Mouse (Mus musculus): ENCODE data around the gene Hoxa6. TPM values are rescaled to one million over a fixed set of nuclear protein-coding genes. Genes with fewer than 3 reads are reported as not detected.

The Hoxa6 gene
- polyA plus RNA-seq, 1 experiment from 2014 or later: not detected

GRCm38 (mm10) chr6:52208868-52209684 is 554 bp upstream of the Hoxa6 start:
- H3K9ac ChIP-seq (ENCODE audit: low read length): no peak overlapping the region
- 7% methylated on average over 18 of the region's 18 CpGs for WGBS

GRCm38 (mm10) chr6:52207684-52207976 is 892 bp downstream of the Hoxa6 start:
- H3K9ac ChIP-seq (ENCODE audit: low read length): no peak overlapping the region
- no peaks in the 10 kb centered on the region for H3K9me3 ChIP-seq (ENCODE audit: control insufficient read depth, low read length)
- H3K27me3 ChIP-seq (ENCODE audit: control insufficient read depth, insufficient read depth, low read length): peaks cover 100% of the 10 kb centered on the region
- H3K4me2 ChIP-seq (ENCODE audit: low read length): no peak overlapping the region
- H3K4me1 ChIP-seq (ENCODE audit: control insufficient read depth in 2 of 2, insufficient read depth in 2 of 2, low read length in 2 of 2): peaks cover 5 to 19% of the 10 kb centered on the region in 2 experiments; a peak in 3 of 4 replicates
- ATAC-seq (ENCODE audit: insufficient number of reproducible peaks, insufficient read depth, low FRiP score, low read depth): no peak
- H3K27ac ChIP-seq (replicated peaks in 1 of 2; ENCODE audit: control insufficient read depth in 1 of 2, insufficient read depth in 1 of 2, low read depth in 2 of 2, low read length in 2 of 2): no peak overlapping the region
- H3K4me3 ChIP-seq (ENCODE audit: control insufficient read depth in 1 of 2, insufficient read depth in 1 of 2, low read depth in 1 of 2, low read length in 2 of 2): no peak overlapping the region
- no peaks in the 10 kb centered on the region for H3K36me3 ChIP-seq (ENCODE audit: control insufficient read depth, insufficient read depth, low read length)

More at GRCm38 (mm10) chr6:52208868-52209684, 554 bp upstream of the Hoxa6 start:
- Histone ChIP-seq H3K9me3 (ENCODE audit: control insufficient read depth, low read length) (no peaks in the 10 kb centered on the region), H3K27me3 (ENCODE audit: control insufficient read depth, insufficient read depth, low read length) (peaks cover 100% of the 10 kb centered on the region), H3K4me3 (ENCODE audit: control insufficient read depth in 1 of 2, insufficient read depth in 1 of 2, low read depth in 1 of 2, low read length in 2 of 2) (peak overlapping the region in 1 of 2 experiments; percentile 12; a peak in 1 of 4 replicates), H3K36me3 (ENCODE audit: control insufficient read depth, insufficient read depth, low read length) (no peaks in the 10 kb centered on the region), H3K27ac (replicated peaks in 1 of 2; ENCODE audit: control insufficient read depth in 1 of 2, insufficient read depth in 1 of 2, low read depth in 2 of 2, low read length in 2 of 2) (no peak overlapping the region), H3K4me1 (ENCODE audit: control insufficient read depth in 2 of 2, insufficient read depth in 2 of 2, low read length in 2 of 2) (peaks cover 5 to 15% of the 10 kb centered on the region in 2 experiments; a peak in 3 of 4 replicates), H3K4me2 (ENCODE audit: low read length) (peak overlapping the region; percentile 14; the same call in 1 of the 2 replicates)
- ATAC-seq (ENCODE audit: insufficient number of reproducible peaks, insufficient read depth, low FRiP score, low read depth): no peak

- H3K27me3 ChIP-seq (ENCODE audit: control insufficient read depth, insufficient read depth, low read length): peaks cover 100% of the 10 kb centered on the region
- WGBS: 6% methylated on average over 4 of the region's 4 CpGs
- H3K4me2 ChIP-seq (ENCODE audit: low read length): no peak overlapping the region
- H3K4me3 ChIP-seq (ENCODE audit: control insufficient read depth in 1 of 2, insufficient read depth in 1 of 2, low read depth in 1 of 2, low read length in 2 of 2): no peak overlapping the region
- ATAC-seq (ENCODE audit: insufficient number of reproducible peaks, insufficient read depth, low FRiP score, low read depth): no peak
- H3K9ac ChIP-seq (ENCODE audit: low read length): no peak overlapping the region
- H3K27ac ChIP-seq (replicated peaks in 1 of 2; ENCODE audit: control insufficient read depth in 1 of 2, insufficient read depth in 1 of 2, low read depth in 2 of 2, low read length in 2 of 2): no peak overlapping the region
- H3K9me3 ChIP-seq (ENCODE audit: control insufficient read depth, low read length): no peaks in the 10 kb centered on the region
- H3K4me1 ChIP-seq (ENCODE audit: control insufficient read depth in 2 of 2, insufficient read depth in 2 of 2, low read length in 2 of 2): peaks cover 5 to 19% of the 10 kb centered on the region in 2 experiments; a peak in 3 of 4 replicates
- H3K36me3 ChIP-seq (ENCODE audit: control insufficient read depth, insufficient read depth, low read length): no peaks in the 10 kb centered on the region
These were observed 1.4 kb downstream of the Hoxa6 start for GRCm38 (mm10) chr6:52206882-52207683.

GRCm38 (mm10) chr6:52205638-52206621 is 2.6 kb downstream of the Hoxa6 start:
- Histone ChIP-seq H3K27ac (replicated peaks in 1 of 2; ENCODE audit: control insufficient read depth in 1 of 2, insufficient read depth in 1 of 2, low read depth in 2 of 2, low read length in 2 of 2) (no peak overlapping the region), H3K9me3 (ENCODE audit: control insufficient read depth, low read length) (no peaks in the 10 kb centered on the region), H3K36me3 (ENCODE audit: control insufficient read depth, insufficient read depth, low read length) (no peaks in the 10 kb centered on the region), H3K9ac (ENCODE audit: low read length) (no peak overlapping the region), H3K4me2 (ENCODE audit: low read length) (no peak overlapping the region), H3K27me3 (ENCODE audit: control insufficient read depth, insufficient read depth, low read length) (peaks cover 100% of the 10 kb centered on the region), H3K4me1 (ENCODE audit: control insufficient read depth in 2 of 2, insufficient read depth in 2 of 2, low read length in 2 of 2) (peaks cover 2 to 19% of the 10 kb centered on the region in 2 experiments; a peak in 3 of 4 replicates), H3K4me3 (ENCODE audit: control insufficient read depth in 1 of 2, insufficient read depth in 1 of 2, low read depth in 1 of 2, low read length in 2 of 2) (no peak overlapping the region)
- no peak for ATAC-seq (ENCODE audit: insufficient number of reproducible peaks, insufficient read depth, low FRiP score, low read depth)
- 2% methylated on average over 55 of the region's 55 CpGs for WGBS

- 3% methylated on average over 14 of the region's 14 CpGs for WGBS
- no peaks in the 10 kb centered on the region for H3K36me3 ChIP-seq (ENCODE audit: control insufficient read depth, insufficient read depth, low read length)
- no peak overlapping the region for H3K9ac ChIP-seq (ENCODE audit: low read length)
- peaks cover 100% of the 10 kb centered on the region for H3K27me3 ChIP-seq (ENCODE audit: control insufficient read depth, insufficient read depth, low read length)
- H3K4me2 ChIP-seq (ENCODE audit: low read length): no peak overlapping the region
- peaks cover 2 to 19% of the 10 kb centered on the region in 2 experiments; a peak in 3 of 4 replicates for H3K4me1 ChIP-seq (ENCODE audit: control insufficient read depth in 2 of 2, insufficient read depth in 2 of 2, low read length in 2 of 2)
- ATAC-seq (ENCODE audit: insufficient number of reproducible peaks, insufficient read depth, low FRiP score, low read depth): no peak
- no peak overlapping the region for H3K27ac ChIP-seq (replicated peaks in 1 of 2; ENCODE audit: control insufficient read depth in 1 of 2, insufficient read depth in 1 of 2, low read depth in 2 of 2, low read length in 2 of 2)
- no peaks in the 10 kb centered on the region for H3K9me3 ChIP-seq (ENCODE audit: control insufficient read depth, low read length)
- H3K4me3 ChIP-seq (ENCODE audit: control insufficient read depth in 1 of 2, insufficient read depth in 1 of 2, low read depth in 1 of 2, low read length in 2 of 2): no peak overlapping the region
These were observed 3.3 kb downstream of the Hoxa6 start for GRCm38 (mm10) chr6:52205221-52205620.

- H3K9me3 ChIP-seq (ENCODE audit: control insufficient read depth, low read length): no peaks in the 10 kb centered on the region
- H3K4me2 ChIP-seq (ENCODE audit: low read length): peak within 1 kb of the TSS; percentile 59
- peaks cover 2 to 19% of the 10 kb centered on the region in 2 experiments; a peak in 3 of 4 replicates for H3K4me1 ChIP-seq (ENCODE audit: control insufficient read depth in 2 of 2, insufficient read depth in 2 of 2, low read length in 2 of 2)
- peak within 1 kb of the TSS; percentile 28; the same call in 1 of the 2 replicates for H3K9ac ChIP-seq (ENCODE audit: low read length)
- WGBS: under 1% methylated on average over 65 of the region's 65 CpGs
- no peak within 1 kb of the TSS for H3K27ac ChIP-seq (replicated peaks in 1 of 2; ENCODE audit: control insufficient read depth in 1 of 2, insufficient read depth in 1 of 2, low read depth in 2 of 2, low read length in 2 of 2)
- H3K4me3 ChIP-seq (ENCODE audit: control insufficient read depth in 1 of 2, insufficient read depth in 1 of 2, low read depth in 1 of 2, low read length in 2 of 2): peak within 1 kb of the TSS; percentile 33 to 36
- no peaks in the 10 kb centered on the region for H3K36me3 ChIP-seq (ENCODE audit: control insufficient read depth, insufficient read depth, low read length)
- no peak for ATAC-seq (ENCODE audit: insufficient number of reproducible peaks, insufficient read depth, low FRiP score, low read depth)
- peaks cover 100% of the 10 kb centered on the region for H3K27me3 ChIP-seq (ENCODE audit: control insufficient read depth, insufficient read depth, low read length)
These were observed 4.3 kb downstream of the Hoxa6 start, which contains the start of gene Hoxa5 for GRCm38 (mm10) chr6:52204050-52204752. Gene Hoxa5 (minus strand): TSS chr6:52204587.
